Mouse (Mus musculus) embryonic fibroblast, embryonic 13.5 days (primary cell): Measurements from ENCODE around the gene Elac2.

Experiments used
- CTCF ChIP-seq: IDR thresholded peaks from 2 replicates; pipeline ENCODE4 v1.5.1; 2011; ENCODE audit warnings: mild to moderate bottlenecking, control low read depth, low read length, moderate library complexity, borderline replicate concordance; ENCODE audit not compliant: insufficient read depth
- POLR2A ChIP-seq: IDR thresholded peaks from 2 replicates; pipeline ENCODE4 v1.6.1; 2011; ENCODE audit warnings: low read depth, mild to moderate bottlenecking, control low read depth, low read length, moderate library complexity

- TF ChIP-seq CTCF (no peak), POLR2A (no peak)
Measured at GRCm38 (mm10) chr11:64999685-65000084, 20.8 kb downstream of the Elac2 start.
